Mouse (Mus musculus) layer of hippocampus, adult 2 months (tissue): ENCODE measurements at regions not wholly inside any gene's neighbourhood (a gene's known extent, or its start where the extent isn't known, plus 50 kb on each side); places are given as distances from the start of the nearest gene placed in this dataset.

ENCODE experiments used
- DNase-seq, 2 experiments: peaks; one replicate each; pipeline ENCODE4 v3.0.0; 2022; ENCODE audit warnings: low spot score in 2 of 2
- H3K27ac ChIP-seq: fragments of 200-600 bp; 2 replicates; pipeline ENCODE4 v1.8.1; 2022
- H3K4me3 ChIP-seq: fragments of 200-600 bp; 2 replicates; pipeline ENCODE4 v1.8.1; 2022; ENCODE audit warnings: mild to moderate bottlenecking
- CTCF ChIP-seq: fragments of 200-600 bp; conservative IDR thresholded peaks from 2 replicates; pipeline ENCODE4 v1.8.1; 2022; ENCODE audit warnings: antibody characterized with exemption, mild to moderate bottlenecking, moderate library complexity

- no peak overlapping the region for H3K4me3 ChIP-seq
- no peak for DNase-seq
- TF ChIP-seq CTCF = no peak
- no peak overlapping the region for H3K27ac ChIP-seq
Measured at GRCm38 (mm10) chr1:90370766-90371165, 167.0 kb downstream of the Ackr3 start.

- Histone ChIP-seq H3K4me3 (no peak overlapping the region), H3K27ac (no peak overlapping the region)
- no peak for DNase-seq
- no peak for TF ChIP-seq CTCF
Measured at GRCm38 (mm10) chr1:90373001-90373400, 169.2 kb downstream of the Ackr3 start.

- no peak for DNase-seq
- TF ChIP-seq CTCF = no peak
- Histone ChIP-seq H3K27ac (no peak overlapping the region), H3K4me3 (no peak overlapping the region)
Measured at GRCm38 (mm10) chr1:90374517-90374916, 170.7 kb downstream of the Ackr3 start.

- no peak for TF ChIP-seq CTCF
- no peak overlapping the region for H3K4me3 ChIP-seq
- peak overlapping the region; percentile 77 for H3K27ac ChIP-seq
- peak in 1 of 2 experiments; percentile 28 for DNase-seq
Measured at GRCm38 (mm10) chr1:90380034-90380705, 176.4 kb downstream of the Ackr3 start.

- Histone ChIP-seq H3K4me3 (no peak overlapping the region), H3K27ac (peak overlapping the region; percentile 87)
- TF ChIP-seq CTCF = no peak
- peak; percentile 66 to 69 for DNase-seq
Measured at GRCm38 (mm10) chr1:90382941-90383470, 179.2 kb downstream of the Ackr3 start.

- no peak for TF ChIP-seq CTCF
- Histone ChIP-seq H3K4me3 (no peak overlapping the region), H3K27ac (peak overlapping the region; percentile 87)
- DNase-seq = no peak
Measured at GRCm38 (mm10) chr1:90385024-90385423, 181.2 kb downstream of the Ackr3 start.

GRCm38 (mm10) chr1:90386792-90387191 lies 183.0 kb downstream of the Ackr3 start:
- Histone ChIP-seq H3K27ac (peak overlapping the region; percentile 48; the same call in 1 of the 2 replicates), H3K4me3 (no peak overlapping the region)
- DNase-seq = no peak
- TF ChIP-seq CTCF = no peak

- Histone ChIP-seq H3K27ac (peak overlapping the region; percentile 55; the same call in 1 of the 2 replicates), H3K4me3 (no peak overlapping the region)
- peak; percentile 13; the same call in 1 of the 2 replicates for TF ChIP-seq CTCF
- peak in 1 of 2 experiments; percentile 30 for DNase-seq
Measured at GRCm38 (mm10) chr1:90390422-90390821, 186.6 kb downstream of the Ackr3 start.

- no peak for DNase-seq
- Histone ChIP-seq H3K4me3 (no peak overlapping the region), H3K27ac (no peak overlapping the region)
- TF ChIP-seq CTCF = no peak
Measured at GRCm38 (mm10) chr1:90393861-90394260, 190.1 kb downstream of the Ackr3 start.

- no peak for TF ChIP-seq CTCF
- no peak for DNase-seq
- Histone ChIP-seq H3K27ac (no peak overlapping the region), H3K4me3 (no peak overlapping the region)
Measured at GRCm38 (mm10) chr1:90395331-90396016, 191.7 kb downstream of the Ackr3 start.

GRCm38 (mm10) chr1:90396660-90397059 lies 192.9 kb downstream of the Ackr3 start:
- peak overlapping the region; percentile 70 for H3K27ac ChIP-seq
- DNase-seq = no peak
- TF ChIP-seq CTCF = no peak
- H3K4me3 ChIP-seq = no peak overlapping the region

GRCm38 (mm10) chr1:90397355-90397754 lies 193.6 kb downstream of the Ackr3 start:
- no peak for DNase-seq
- Histone ChIP-seq H3K27ac (peak overlapping the region; percentile 70), H3K4me3 (no peak overlapping the region)
- TF ChIP-seq CTCF = no peak

- Histone ChIP-seq H3K4me3 (no peak overlapping the region), H3K27ac (peak overlapping the region; percentile 70; the same call in 1 of the 2 replicates)
- TF ChIP-seq CTCF = no peak
- DNase-seq = no peak
Measured at GRCm38 (mm10) chr1:90398396-90398975, 194.7 kb downstream of the Ackr3 start.
